Mouse (Mus musculus): Measurements from ENCODE around the gene Nmi.

The Nmi gene

GRCm38 (mm10) chr2:51941832-51942231, 31.5 kb downstream of the Nmi start:
- DNase-seq (ENCODE audit: low spot score in 2 of 2) = no peak

DNA sequence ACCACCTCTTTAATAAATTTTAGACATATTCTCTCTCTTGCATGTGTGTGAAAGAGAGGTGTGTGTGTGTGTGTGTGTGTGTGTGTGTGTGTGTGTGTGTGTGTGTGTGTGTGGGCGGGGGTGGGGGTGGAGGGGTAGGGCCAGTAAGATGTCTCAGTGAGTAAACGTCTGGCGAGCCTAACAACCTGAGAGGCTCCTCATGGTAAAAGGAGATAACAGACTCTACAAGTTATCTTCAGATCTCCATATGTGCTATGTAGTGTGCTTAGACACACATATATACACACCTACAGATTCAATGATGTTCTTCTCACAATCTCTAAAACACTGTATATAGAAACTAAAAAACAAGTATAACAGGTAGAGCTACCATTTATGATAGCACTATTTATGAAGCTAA, 34.5 kb downstream of the Nmi start:
- DNase-seq (ENCODE audit: low spot score in 2 of 2) = no peak

DNA sequence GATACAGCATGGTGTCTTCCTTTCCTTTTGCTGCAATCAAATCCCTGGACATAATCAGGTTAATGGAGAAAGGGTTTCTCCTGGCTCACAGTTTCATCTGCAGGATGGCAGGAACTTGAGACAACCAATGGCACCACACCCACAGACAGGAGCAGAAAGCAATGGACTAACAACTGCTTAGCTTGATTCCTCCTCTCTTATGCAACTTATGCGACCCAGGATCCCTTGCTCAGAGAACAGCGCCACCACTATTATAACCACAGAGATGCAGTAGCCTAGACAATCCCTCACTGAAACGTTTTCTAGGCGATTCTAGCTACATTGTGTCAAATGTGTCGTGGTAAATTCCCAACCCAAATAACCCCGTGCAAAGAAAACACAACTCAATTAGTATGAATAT, 36.3 kb downstream of the Nmi start:
- no peak for DNase-seq (ENCODE audit: low spot score in 2 of 2)

DNA sequence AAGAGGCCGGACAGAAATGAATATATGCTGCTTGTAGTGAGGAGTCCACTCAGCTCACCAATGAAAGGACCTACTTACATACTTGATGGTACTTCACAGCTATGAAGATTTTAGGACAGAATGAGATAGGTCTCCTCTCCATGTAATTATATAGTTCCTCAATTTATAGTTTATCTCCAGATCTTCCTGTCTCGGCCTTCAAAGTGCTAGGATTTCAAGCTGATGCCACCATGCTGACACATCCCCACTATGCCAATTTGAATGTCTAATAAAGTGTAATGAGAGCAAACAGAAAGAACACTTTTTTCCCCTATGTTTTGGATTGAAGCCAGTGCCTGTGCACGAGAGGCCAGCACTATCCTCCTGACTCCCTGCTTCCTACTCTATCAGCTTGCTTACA, 36.7 kb downstream of the Nmi start:
- DNase-seq (ENCODE audit: low spot score in 2 of 2) = no peak

GRCm38 (mm10) chr2:51935921-51936320, 37.4 kb downstream of the Nmi start:
- DNase-seq (ENCODE audit: low spot score in 2 of 2) = peak in 1 of 2 experiments; percentile 19

GRCm38 (mm10) chr2:51934574-51935334, 38.5 kb downstream of the Nmi start, which contains the start of gene Rbm43:
Gene Rbm43 (minus strand): TSS chr2:51935163.
- DNase-seq (ENCODE audit: low spot score in 2 of 2) = peak; percentile 82 to 84

DNA sequence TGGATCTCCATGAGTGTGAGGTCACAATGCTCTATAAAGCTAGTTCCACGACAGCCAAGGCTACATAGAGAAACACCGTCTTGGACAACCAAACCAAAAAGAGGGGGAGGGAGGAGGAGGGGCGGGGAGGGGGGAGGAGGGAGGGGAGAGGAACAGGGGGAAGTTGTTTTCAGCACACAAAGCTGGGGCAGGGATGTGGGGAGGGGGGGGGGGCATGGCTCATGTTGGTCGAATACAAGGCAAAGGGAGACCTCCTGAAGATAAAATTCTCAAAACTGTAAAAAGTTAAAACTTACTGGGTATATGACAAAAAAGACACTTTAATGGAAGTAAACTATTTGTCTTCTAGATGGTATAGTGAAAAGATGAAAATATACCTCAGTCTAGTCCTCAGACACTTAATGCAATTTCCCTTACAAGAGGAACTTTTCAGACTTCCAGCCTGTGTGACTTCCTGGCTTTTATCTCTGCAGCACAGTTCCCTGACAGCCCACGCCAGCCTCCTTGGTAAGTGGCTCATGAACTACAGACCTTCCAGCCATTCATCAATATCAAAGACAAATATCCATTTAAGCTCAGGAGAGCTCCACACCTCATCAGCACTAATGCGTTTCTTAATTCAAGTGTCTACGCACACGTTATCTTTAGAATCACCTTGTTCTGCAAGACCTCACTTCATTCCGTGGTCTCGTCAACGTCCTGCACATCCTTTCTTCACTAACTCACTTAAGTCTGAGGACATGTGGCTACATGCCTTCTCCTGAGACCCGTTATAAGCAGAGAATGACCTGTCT, 39.8 kb downstream of the Nmi start:
- peak; percentile 23 to 34 for DNase-seq (ENCODE audit: low spot score in 2 of 2)

DNA sequence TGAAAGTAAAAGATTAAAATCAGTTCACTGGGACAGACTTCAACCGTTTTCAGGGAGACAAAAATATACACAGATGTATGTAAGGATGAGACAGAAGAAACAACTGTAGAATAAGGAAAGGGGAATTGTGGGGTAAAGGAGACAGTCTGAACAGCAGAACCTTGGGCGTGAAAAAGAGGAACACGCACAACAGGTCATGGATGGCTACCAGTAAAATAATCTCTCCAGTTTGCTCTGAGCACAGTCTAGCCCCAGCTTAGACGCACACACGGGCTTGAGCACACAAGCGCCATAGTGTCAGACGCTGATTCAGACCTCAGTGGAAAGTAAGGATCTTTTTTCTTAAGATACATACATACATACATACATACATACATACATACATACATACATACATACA, 42.1 kb downstream of the Nmi start:
- no peak for DNase-seq (ENCODE audit: low spot score in 2 of 2)

GRCm38 (mm10) chr2:51914944-51915680, 58.2 kb downstream of the Nmi start:
- DNase-seq (ENCODE audit: low spot score in 2 of 2) = peak in 1 of 2 experiments; percentile 63

GRCm38 (mm10) chr2:51914532-51914931, 58.8 kb downstream of the Nmi start:
- DNase-seq (ENCODE audit: low spot score in 2 of 2) = no peak

- no peak for DNase-seq (ENCODE audit: low spot score in 2 of 2)
Observed at GRCm38 (mm10) chr2:51912740-51913139, 60.6 kb downstream of the Nmi start.

- DNase-seq (ENCODE audit: low spot score in 2 of 2) = no peak
Observed at GRCm38 (mm10) chr2:51911864-51912263, 61.4 kb downstream of the Nmi start.

DNA sequence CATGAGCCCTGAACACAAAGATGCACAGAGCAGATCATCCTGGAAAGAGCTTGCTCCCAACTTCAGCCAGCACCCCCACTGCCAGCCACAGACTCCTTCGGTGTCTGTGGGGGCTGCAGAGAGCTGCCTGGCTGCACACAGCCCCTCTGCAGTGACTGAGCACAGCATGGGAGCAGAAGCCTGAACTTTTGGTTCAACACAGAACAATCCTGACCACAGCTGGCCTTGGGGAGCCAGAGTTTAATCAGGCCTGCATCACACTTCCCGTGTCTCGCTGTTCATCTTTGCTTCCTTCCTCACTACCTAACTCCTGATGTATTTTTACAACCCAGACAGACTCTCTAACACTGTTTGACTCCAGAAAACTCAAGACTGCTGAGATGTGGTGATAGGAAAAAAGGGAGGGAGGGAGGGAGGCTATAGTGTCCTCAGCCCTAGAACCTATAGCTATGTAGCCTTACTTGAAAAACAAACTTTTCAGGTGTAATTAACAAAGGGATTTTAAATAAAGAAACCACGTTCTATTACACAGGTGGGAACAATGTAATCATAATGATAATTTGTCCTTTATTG, 65.7 kb downstream of the Nmi start:
- DNase-seq (ENCODE audit: low spot score in 2 of 2) = no peak

GRCm38 (mm10) chr2:51905637-51906036, 67.7 kb downstream of the Nmi start:
- no peak for DNase-seq (ENCODE audit: low spot score in 2 of 2)
